Mouse (Mus musculus) heart, adult 2 months (tissue): ENCODE measurements around the gene Vps54. TPM values are rescaled to one million over a fixed set of nuclear protein-coding genes. Genes with fewer than 3 reads are reported as not detected.
A peak's percentile ranks its signal among the peaks of the same experiment; 100 is the strongest.

ENCODE experiments used
- DNase-seq, 2 experiments: peaks; one replicate each; pipeline ENCODE4 v3.0.0; 2021
- H3K27ac ChIP-seq: fragments of 200-600 bp; 2 replicates; pipeline ENCODE4 v1.8.1; 2022
- H3K27me3 ChIP-seq: fragments of 200-500 bp; 2 replicates; pipeline ENCODE4 v1.6.1; 2012; ENCODE audit warnings: mild to moderate bottlenecking, low read length, inconsistent platforms, mixed read lengths; ENCODE audit not compliant: control insufficient read depth, insufficient read depth
- H3K36me3 ChIP-seq: fragments of 200-500 bp; 2 replicates; pipeline ENCODE4 v1.6.1; 2012; ENCODE audit warnings: low read length, inconsistent platforms; ENCODE audit not compliant: control insufficient read depth, insufficient read depth
- H3K4me1 ChIP-seq: fragments of 200-500 bp; 2 replicates; pipeline ENCODE4 v1.6.1; 2011; ENCODE audit warnings: low read length; ENCODE audit not compliant: control insufficient read depth, insufficient read depth
- H3K4me3 ChIP-seq: fragments of 200-600 bp; 2 replicates; pipeline ENCODE4 v1.8.1; 2022
- H3K79me2 ChIP-seq: fragments of 200-500 bp; replicated peaks from 2 replicates; pipeline ENCODE4 v1.6.1; 2012; ENCODE audit warnings: mild to moderate bottlenecking, inconsistent platforms, low read length, moderate library complexity, mixed read lengths; ENCODE audit not compliant: control insufficient read depth, insufficient read depth
- H3K9ac ChIP-seq: fragments of 200-500 bp; 2 replicates; pipeline ENCODE4 v1.6.1; 2012; ENCODE audit warnings: low read depth, mild to moderate bottlenecking, control low read depth, inconsistent platforms, low read length, mixed read lengths
- CTCF ChIP-seq: fragments of 200-600 bp; IDR thresholded peaks from 2 replicates; pipeline ENCODE4 v1.8.1; 2022; ENCODE audit warnings: antibody characterized with exemption, mild to moderate bottlenecking, moderate library complexity
- EP300 ChIP-seq: fragments of 200-500 bp; IDR thresholded peaks from 2 replicates; pipeline ENCODE4 v1.6.1; 2011; ENCODE audit warnings: low read depth, low read length, control low read depth; ENCODE audit not compliant: insufficient read depth
- POLR2A ChIP-seq: fragments of 200-500 bp; IDR thresholded peaks from 2 replicates; pipeline ENCODE4 v1.6.1; 2011; ENCODE audit warnings: mild to moderate bottlenecking, low read depth, low read length, control low read depth; ENCODE audit not compliant: insufficient read depth
- WGBS: fragments of 180-500 bp; shearing (Covaris S2); methylation state at CpG from one replicate; pipeline ENCODE4 v1.1.7; 2018; 5-methylcytosine and 5-hydroxymethylcytosine counted together
- intact Hi-C: fragments of 180-260 bp; cut with DNase I; formaldehyde crosslinking; loops from one replicate; pipeline ENCODE4 v1.15.1; 2025
- polyA plus RNA-seq: library from polyadenylated mRNA; depleted of rRNA; stranded (reverse); fragments of >200 nt; gene quantifications from 2 replicates; pipeline ENCODE4 v1.2.3, GENCODE M21; 2012
- total RNA-seq, 2 experiments: library from RNA; stranded (reverse); gene quantifications; 2 replicates each; pipeline ENCODE4 v1.2.3; 2021

Gene Vps54
- total and polyA plus RNA-seq, 3 experiments = 7.9 to 18.8 (median 17.8) TPM

GRCm38 (mm10) chr11:21237474-21238278 lies 1.4 kb upstream of the Vps54 start:
- peaks cover 13% of the 10 kb centered on the region for H3K36me3 ChIP-seq
- peaks cover 5% of the 10 kb centered on the region for H3K4me1 ChIP-seq
- H3K27ac ChIP-seq = peak overlapping the region; percentile 95
- no peak for DNase-seq
- intact Hi-C loops = loop anchor here (2.0 to 5.0 kb wide), 3 partner anchors 135 to 320 kb away; partner anchors contain the start of gene Ugp2
- H3K27me3 ChIP-seq = no peaks in the 10 kb centered on the region
- H3K9ac ChIP-seq = no peak overlapping the region
- 97% methylated on average over 2 of the region's 2 CpGs for WGBS
- TF ChIP-seq POLR2A = no peak
- TF ChIP-seq EP300 = no peak
- TF ChIP-seq CTCF = no peak
- peak overlapping the region; percentile 72; the same call in 1 of the 2 replicates for H3K4me3 ChIP-seq
- H3K79me2 ChIP-seq = no peaks in the 10 kb centered on the region

GRCm38 (mm10) chr11:21238279-21239020 lies 631 bp upstream of the Vps54 start:
- intact Hi-C loops = loop anchor here (2.0 to 5.0 kb wide), 3 partner anchors 134 to 321 kb away; partner anchors contain the start of gene Ugp2
- H3K4me3 ChIP-seq = peak overlapping the region; percentile 72
- peak overlapping the region; percentile 95 for H3K27ac ChIP-seq
- peaks cover 13% of the 10 kb centered on the region for H3K36me3 ChIP-seq
- H3K4me1 ChIP-seq = peaks cover 5% of the 10 kb centered on the region
- 1% methylated on average over 47 of the region's 65 CpGs for WGBS
- H3K27me3 ChIP-seq = no peaks in the 10 kb centered on the region
- 0 out of 2 replicates have a peak, but pooled peaks have one; percentile 29 for TF ChIP-seq POLR2A
- no peak for TF ChIP-seq CTCF
- no peak for TF ChIP-seq EP300
- H3K79me2 ChIP-seq = no peaks in the 10 kb centered on the region
- DNase-seq = peak in 1 of 2 experiments; percentile 83
- H3K9ac ChIP-seq = peak overlapping the region; percentile 93

DNA sequence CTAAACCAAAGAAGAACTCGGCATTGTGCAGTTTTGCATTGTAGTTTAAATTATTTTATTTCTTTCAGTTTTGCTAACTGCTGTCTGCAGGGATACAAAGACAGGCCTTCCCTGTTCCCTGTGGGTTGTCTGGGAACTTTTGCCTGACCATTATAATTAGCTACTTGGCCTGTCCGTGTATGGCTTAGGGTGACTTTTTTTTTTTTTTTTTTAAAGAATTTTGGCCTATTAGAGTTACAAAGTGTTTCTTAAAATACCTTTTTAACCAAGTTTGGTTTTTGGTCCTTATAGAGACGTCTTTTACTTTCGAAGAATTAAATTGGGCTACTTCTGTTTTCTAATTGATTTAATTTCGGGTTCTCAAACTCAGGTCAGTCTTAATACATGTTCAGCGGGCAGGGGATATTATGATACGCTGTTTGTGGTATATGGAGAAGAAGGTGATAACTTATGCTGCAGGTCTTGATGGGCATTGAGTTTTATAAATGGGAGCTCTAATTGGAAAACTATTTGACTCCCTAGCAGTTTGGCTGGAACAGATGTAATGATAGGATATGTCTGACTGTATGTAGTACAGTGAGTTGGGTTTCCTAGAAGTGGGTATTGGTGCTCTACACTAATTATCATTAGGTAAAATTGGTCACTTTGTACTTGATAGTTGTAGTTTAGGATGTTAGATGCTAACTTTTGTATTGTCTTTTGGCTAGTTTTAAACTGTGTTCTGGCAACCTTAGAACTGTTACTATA lies 855 bp downstream of the Vps54 start:
- H3K36me3 ChIP-seq = peaks cover 13% of the 10 kb centered on the region
- no peaks in the 10 kb centered on the region; the same call in 1 of the 2 replicates for H3K79me2 ChIP-seq
- WGBS = 13% methylated on average over 7 of the region's 7 CpGs
- TF ChIP-seq POLR2A (no peak), EP300 (no peak), CTCF (no peak)
- peak overlapping the region; percentile 59; the same call in 1 of the 2 replicates for H3K9ac ChIP-seq
- DNase-seq = no peak
- H3K27ac ChIP-seq = peak overlapping the region; percentile 95
- peaks cover 5% of the 10 kb centered on the region for H3K4me1 ChIP-seq
- intact Hi-C loops = loop anchor here (2.0 to 5.0 kb wide), 3 partner anchors 132 to 323 kb away; partner anchors contain the start of gene Ugp2
- peak overlapping the region; percentile 72 for H3K4me3 ChIP-seq
- no peaks in the 10 kb centered on the region for H3K27me3 ChIP-seq

DNA sequence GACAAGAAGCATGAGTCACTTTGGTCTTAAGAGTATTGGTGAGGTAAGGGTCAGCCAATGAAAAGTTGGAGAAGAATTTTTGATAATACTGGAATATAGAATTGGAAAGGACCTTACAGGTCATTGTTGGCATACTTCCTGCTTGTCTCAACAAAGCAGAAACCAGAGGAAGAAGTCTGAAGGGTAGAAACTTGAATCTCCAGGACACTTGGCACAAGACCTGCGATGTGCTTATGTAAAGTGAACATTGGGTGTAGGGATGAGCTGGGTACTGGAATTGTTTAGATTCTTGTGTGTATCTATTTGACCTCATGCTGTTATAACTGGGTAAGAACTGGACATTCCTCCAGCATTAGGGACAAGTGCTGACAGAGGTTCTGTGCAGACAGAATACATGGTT lies 2.3 kb downstream of the Vps54 start:
- Histone ChIP-seq H3K27ac (no peak overlapping the region), H3K9ac (no peak overlapping the region; the same call in 1 of the 2 replicates), H3K79me2 (no peaks in the 10 kb centered on the region; the same call in 1 of the 2 replicates), H3K36me3 (peaks cover 13% of the 10 kb centered on the region), H3K27me3 (no peaks in the 10 kb centered on the region), H3K4me3 (no peak overlapping the region), H3K4me1 (peaks cover 5% of the 10 kb centered on the region)
- 24% methylated on average over 1 of the region's 1 CpGs for WGBS
- intact Hi-C loops = no loop called here
- no peak for DNase-seq
- TF ChIP-seq EP300 = no peak
- TF ChIP-seq POLR2A = no peak
- TF ChIP-seq CTCF = no peak

- intact Hi-C loops = no loop called here
- no peak overlapping the region for H3K4me3 ChIP-seq
- TF ChIP-seq POLR2A = no peak
- no peak for TF ChIP-seq EP300
- no peak for TF ChIP-seq CTCF
- 74% methylated on average over 4 of the region's 4 CpGs for WGBS
- H3K27me3 ChIP-seq = no peaks in the 10 kb centered on the region
- peaks cover 13% of the 10 kb centered on the region for H3K79me2 ChIP-seq
- no peak overlapping the region for H3K27ac ChIP-seq
- no peak for DNase-seq
- H3K4me1 ChIP-seq = peaks cover 12% of the 10 kb centered on the region
- no peak overlapping the region for H3K9ac ChIP-seq
- H3K36me3 ChIP-seq = peaks cover 8% of the 10 kb centered on the region
Measured at GRCm38 (mm10) chr11:21247203-21247865, 8.3 kb downstream of the Vps54 start.
